Mouse (Mus musculus) limb, embryonic 10.5 days (tissue): ENCODE results near the gene Tm6sf1. TPM values are rescaled to one million over a fixed set of nuclear protein-coding genes. Genes with fewer than 3 reads are reported as not detected.

Experiments
- DNase-seq: peaks from one replicate; pipeline ENCODE4 v3.0.0-alpha.2; 2017; ENCODE audit warnings: low spot score
- H3K27ac ChIP-seq: fragments of 300-500 bp; sonication (generic); 2 replicates; pipeline ENCODE4 v1.5.1; 2016; ENCODE audit warnings: mild to moderate bottlenecking
- H3K27me3 ChIP-seq: fragments of 300-500 bp; sonication (generic); 2 replicates; pipeline ENCODE4 v1.6.1; 2016; ENCODE audit warnings: low read depth, mild to moderate bottlenecking; ENCODE audit not compliant: poor library complexity, severe bottlenecking
- H3K36me3 ChIP-seq: fragments of 300-500 bp; sonication (generic); 2 replicates; pipeline ENCODE4 v1.6.1; 2016; ENCODE audit warnings: mild to moderate bottlenecking, moderate library complexity
- H3K4me1 ChIP-seq: fragments of 300-500 bp; sonication (generic); 2 replicates; pipeline ENCODE4 v1.6.1; 2016
- H3K4me3 ChIP-seq: fragments of 300-500 bp; sonication (generic); 2 replicates; pipeline ENCODE4 v1.5.1; 2016; ENCODE audit warnings: mild to moderate bottlenecking, moderate library complexity
- H3K9me3 ChIP-seq: fragments of 300-500 bp; sonication (generic); replicated peaks from 2 replicates; pipeline ENCODE4 v1.6.1; 2016; ENCODE audit warnings: mild to moderate bottlenecking
- WGBS: fragments of 180-500 bp; shearing (Covaris S2); methylation state at CpG from one replicate; pipeline ENCODE4 v1.1.7; 2016; 5-methylcytosine and 5-hydroxymethylcytosine counted together
- polyA plus RNA-seq: library from polyadenylated mRNA; unstranded; fragments of >200 nt; fragmentation: Nextera tagmentation; extraction: Ambion mirVana; gene quantifications from 2 replicates; pipeline ENCODE4 v1.2.1, GENCODE M21; 2016

Tm6sf1 gene
- polyA plus RNA-seq, 1 experiment from 2014 or later = 9.2 TPM

DNA sequence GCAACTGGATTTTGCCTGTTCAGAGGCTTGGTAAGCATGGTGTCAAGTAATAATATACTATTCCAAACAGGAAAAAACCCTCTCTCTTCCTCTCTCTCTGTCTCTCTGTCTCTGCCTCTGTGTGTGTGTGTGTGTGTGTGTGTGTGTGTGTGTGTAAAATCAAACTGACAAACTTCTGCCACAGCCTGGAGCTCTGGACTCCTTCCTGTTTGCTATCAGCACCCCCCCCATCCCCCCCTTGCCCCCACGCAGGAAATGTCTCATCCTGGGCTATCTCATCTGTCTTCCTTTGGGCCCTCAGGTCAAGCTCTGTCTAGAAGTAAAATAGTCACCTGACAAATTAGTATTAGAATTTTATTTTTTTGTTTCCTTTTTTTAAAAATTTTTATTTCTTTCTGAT, 15.0 kb downstream of the Tm6sf1 start:
- H3K4me3 ChIP-seq = no peak overlapping the region
- peaks cover 6% of the 10 kb centered on the region; the same call in 1 of the 2 replicates for H3K4me1 ChIP-seq
- H3K27ac ChIP-seq = no peak overlapping the region
- WGBS = 38% methylated on average over 1 of the region's 1 CpGs
- H3K9me3 ChIP-seq = no peaks in the 10 kb centered on the region
- no peak for DNase-seq
- peaks cover 11% of the 10 kb centered on the region; the same call in 1 of the 2 replicates for H3K36me3 ChIP-seq
- H3K27me3 ChIP-seq = no peaks in the 10 kb centered on the region

DNA sequence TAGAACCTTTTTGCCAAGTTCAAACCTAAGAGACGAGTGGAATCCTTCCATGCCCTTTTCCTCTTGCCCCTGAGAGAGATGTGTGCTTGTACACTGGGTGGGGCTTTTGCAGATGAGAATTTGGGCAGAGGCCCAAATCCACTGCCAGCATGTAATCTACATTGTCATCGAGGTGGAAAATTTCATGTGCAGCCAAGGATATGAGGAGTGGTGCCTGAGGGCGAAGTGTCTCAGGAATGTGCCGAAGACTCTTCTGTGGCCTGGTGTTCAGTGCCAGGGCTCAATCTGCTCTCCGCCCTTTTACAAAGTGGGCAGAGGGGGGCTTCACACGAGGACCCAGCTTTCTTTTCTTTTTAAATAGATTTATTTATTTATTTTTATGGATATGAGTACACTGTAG, 15.8 kb downstream of the Tm6sf1 start:
- H3K4me1 ChIP-seq = peaks cover 3% of the 10 kb centered on the region; the same call in 1 of the 2 replicates
- no peak overlapping the region for H3K4me3 ChIP-seq
- 87% methylated on average over 6 of the region's 6 CpGs for WGBS
- H3K36me3 ChIP-seq = peaks cover 12% of the 10 kb centered on the region; the same call in 1 of the 2 replicates
- no peaks in the 10 kb centered on the region for H3K9me3 ChIP-seq
- H3K27me3 ChIP-seq = no peaks in the 10 kb centered on the region
- H3K27ac ChIP-seq = no peak overlapping the region
- no peak for DNase-seq

DNA sequence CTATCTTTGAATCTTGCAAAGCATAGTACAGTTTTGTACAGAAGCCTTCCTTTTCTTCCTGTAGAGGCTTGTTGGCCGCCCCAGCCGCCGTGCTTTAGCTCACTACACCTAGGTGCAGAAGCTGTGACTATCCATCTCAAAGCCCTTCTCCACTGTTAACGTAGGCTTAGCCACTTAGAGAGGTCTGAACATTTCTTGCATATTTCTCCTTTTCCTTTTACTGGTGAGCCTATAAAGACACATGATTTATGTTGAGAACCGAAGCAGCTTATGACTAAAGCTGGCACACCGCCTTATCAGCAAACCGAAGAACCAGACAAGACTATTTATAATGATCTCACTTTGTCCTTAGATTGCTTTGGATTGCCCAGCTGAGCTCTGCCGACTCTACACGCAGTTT, 16.6 kb downstream of the Tm6sf1 start:
- H3K4me3 ChIP-seq = no peak overlapping the region
- no peaks in the 10 kb centered on the region for H3K9me3 ChIP-seq
- H3K36me3 ChIP-seq = peaks cover 12% of the 10 kb centered on the region; the same call in 1 of the 2 replicates
- no peaks in the 10 kb centered on the region for H3K27me3 ChIP-seq
- DNase-seq = no peak
- H3K27ac ChIP-seq = no peak overlapping the region
- H3K4me1 ChIP-seq = no peaks in the 10 kb centered on the region
- 90% methylated on average over 9 of the region's 9 CpGs for WGBS

DNA sequence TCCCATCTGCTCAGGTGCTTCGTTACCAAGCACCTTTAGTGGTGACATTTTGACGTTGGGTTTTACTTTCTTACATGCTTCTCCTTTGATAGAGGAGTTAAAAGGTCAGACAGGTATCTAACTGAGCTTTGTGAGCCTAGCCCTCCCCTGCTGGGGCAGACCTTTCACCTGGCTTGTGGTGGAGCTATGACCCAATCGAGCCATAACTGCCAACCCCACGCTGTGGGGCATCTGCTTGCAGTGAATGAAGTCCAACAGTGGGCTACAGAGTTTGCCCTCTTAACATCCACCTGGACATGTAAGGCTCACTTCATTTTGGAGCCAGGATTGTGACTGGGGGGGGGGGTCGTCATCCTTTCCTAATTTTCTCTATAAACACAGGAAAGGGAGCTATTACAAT, 21.5 kb downstream of the Tm6sf1 start:
- DNase-seq = no peak
- Histone ChIP-seq H3K9me3 (no peaks in the 10 kb centered on the region), H3K27ac (no peak overlapping the region), H3K36me3 (peaks cover 25% of the 10 kb centered on the region), H3K4me1 (no peaks in the 10 kb centered on the region), H3K27me3 (no peaks in the 10 kb centered on the region), H3K4me3 (no peak overlapping the region)
- 83% methylated on average over 5 of the region's 5 CpGs for WGBS

DNA sequence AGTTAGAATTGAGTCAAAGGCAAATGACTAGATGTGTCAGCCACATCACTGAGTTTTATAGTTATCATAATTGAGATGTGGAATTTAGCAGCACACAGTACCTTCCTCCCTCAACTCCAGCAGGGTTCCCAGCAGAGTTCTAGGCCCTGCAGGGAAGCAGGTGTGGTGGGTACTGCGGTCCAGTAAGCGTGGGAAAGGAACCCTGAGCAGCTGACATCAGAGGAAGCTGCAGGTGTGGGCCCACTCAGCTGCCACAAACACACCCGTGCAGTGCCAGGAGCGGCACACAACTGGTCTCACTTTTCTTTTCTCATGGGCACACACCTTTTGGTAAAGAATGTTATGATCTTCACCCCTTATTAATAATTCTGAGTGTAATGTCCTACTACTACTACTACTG, 22.0 kb downstream of the Tm6sf1 start:
- no peak overlapping the region for H3K27ac ChIP-seq
- no peaks in the 10 kb centered on the region for H3K27me3 ChIP-seq
- 94% methylated on average over 4 of the region's 4 CpGs for whole genome bisulfite sequencing
- no peaks in the 10 kb centered on the region for H3K4me1 ChIP-seq
- H3K4me3 ChIP-seq = no peak overlapping the region
- H3K36me3 ChIP-seq = peaks cover 28% of the 10 kb centered on the region
- DNase-seq = no peak
- H3K9me3 ChIP-seq = no peaks in the 10 kb centered on the region

DNA sequence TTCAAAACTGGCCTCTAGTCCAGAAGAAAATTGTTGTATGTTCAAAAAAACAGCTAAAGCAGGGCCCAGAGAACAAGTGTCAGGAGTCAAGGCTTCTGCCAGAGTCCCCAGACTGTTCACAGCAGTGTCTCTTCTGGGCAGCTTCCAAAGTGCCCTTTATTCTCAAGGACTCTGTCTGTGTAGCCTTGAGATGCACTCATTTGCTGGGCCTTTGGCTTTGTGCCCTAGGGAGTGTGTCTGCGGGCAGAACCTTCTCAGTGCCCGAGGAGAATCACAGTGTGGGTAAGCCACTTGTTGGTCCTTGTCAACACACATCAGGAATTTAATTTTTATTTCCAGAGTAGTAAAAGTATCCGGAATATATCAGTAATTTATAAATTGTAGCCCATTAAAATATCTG, 22.8 kb downstream of the Tm6sf1 start:
- Histone ChIP-seq H3K4me1 (no peaks in the 10 kb centered on the region), H3K27me3 (no peaks in the 10 kb centered on the region), H3K9me3 (no peaks in the 10 kb centered on the region), H3K4me3 (no peak overlapping the region), H3K27ac (no peak overlapping the region), H3K36me3 (peaks cover 35% of the 10 kb centered on the region)
- DNase-seq = no peak
- WGBS = 88% methylated on average over 3 of the region's 3 CpGs

DNA sequence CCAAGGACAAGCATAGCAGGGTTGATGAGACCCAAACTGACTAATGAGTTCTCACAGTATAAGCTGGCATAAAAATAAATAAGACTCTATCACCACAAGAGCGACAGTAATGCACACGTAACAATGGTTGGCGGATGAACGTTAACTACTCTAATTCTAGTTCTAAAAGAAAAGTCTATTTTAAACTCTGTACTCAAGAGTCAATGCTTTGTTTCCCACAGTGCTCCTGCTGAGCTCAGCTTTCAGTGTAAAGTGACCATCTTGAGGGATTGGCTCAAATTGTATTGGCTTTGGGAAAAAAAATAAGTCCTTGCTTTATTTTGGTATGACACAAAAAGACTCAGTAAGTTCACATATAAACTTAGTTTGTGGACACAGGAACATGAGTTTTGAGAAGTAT, 26.3 kb downstream of the Tm6sf1 start:
- no peak overlapping the region for H3K27ac ChIP-seq
- H3K4me3 ChIP-seq = no peak overlapping the region
- no peaks in the 10 kb centered on the region for H3K4me1 ChIP-seq
- H3K9me3 ChIP-seq = no peaks in the 10 kb centered on the region
- 96% methylated on average over 4 of the region's 4 CpGs for WGBS
- H3K27me3 ChIP-seq = no peaks in the 10 kb centered on the region
- peaks cover 54% of the 10 kb centered on the region for H3K36me3 ChIP-seq
- no peak for DNase-seq

DNA sequence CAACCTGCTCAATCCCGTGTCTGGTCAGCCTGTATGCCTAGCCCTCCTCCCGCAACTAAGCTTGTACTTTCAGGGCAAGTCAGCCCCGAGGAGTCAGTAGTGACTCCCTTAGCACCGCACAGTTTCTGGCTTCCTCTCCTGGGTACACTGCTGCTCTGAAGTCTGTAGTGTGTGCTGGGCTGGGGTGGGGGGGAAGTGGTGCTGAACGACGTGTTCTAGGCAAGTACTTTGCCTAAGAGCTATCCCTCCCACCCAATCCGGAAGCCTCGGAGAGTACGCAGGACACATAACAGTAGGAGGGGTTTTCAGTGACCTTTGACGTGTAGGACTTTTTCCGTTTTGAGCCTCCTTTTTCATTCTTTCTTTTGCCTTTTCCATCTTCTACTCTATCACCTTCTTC, 40.6 kb downstream of the Tm6sf1 start:
- peaks cover 47% of the 10 kb centered on the region for H3K36me3 ChIP-seq
- no peak overlapping the region for H3K4me3 ChIP-seq
- no peaks in the 10 kb centered on the region for H3K4me1 ChIP-seq
- no peaks in the 10 kb centered on the region for H3K9me3 ChIP-seq
- DNase-seq = no peak
- 81% methylated on average over 11 of the region's 11 CpGs for whole genome bisulfite sequencing
- no peaks in the 10 kb centered on the region for H3K27me3 ChIP-seq
- H3K27ac ChIP-seq = no peak overlapping the region

DNA sequence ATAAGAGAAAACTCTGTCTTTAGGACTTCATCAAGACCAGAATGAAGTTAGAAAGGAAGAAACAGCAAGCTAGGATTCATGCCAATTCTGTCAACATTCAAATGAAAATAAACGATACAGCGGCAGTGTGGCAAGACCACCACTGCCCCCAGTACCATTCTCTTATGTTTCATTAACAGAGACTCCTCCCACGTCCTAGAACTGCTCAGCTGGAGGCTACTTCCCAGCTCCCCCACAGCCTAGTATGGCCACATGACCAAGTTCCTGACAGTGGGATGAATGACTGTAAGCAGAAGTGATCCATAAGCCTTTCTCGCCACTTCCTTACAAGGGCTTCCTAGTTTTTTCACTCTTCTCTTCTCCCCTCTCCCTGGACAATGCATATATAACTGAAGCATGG, 45.3 kb downstream of the Tm6sf1 start:
- Histone ChIP-seq H3K36me3 (peaks cover 26% of the 10 kb centered on the region), H3K9me3 (no peaks in the 10 kb centered on the region), H3K4me1 (no peaks in the 10 kb centered on the region), H3K4me3 (no peak overlapping the region), H3K27me3 (no peaks in the 10 kb centered on the region), H3K27ac (no peak overlapping the region)
- no peak for DNase-seq
- 77% methylated on average over 4 of the region's 4 CpGs for WGBS

DNA sequence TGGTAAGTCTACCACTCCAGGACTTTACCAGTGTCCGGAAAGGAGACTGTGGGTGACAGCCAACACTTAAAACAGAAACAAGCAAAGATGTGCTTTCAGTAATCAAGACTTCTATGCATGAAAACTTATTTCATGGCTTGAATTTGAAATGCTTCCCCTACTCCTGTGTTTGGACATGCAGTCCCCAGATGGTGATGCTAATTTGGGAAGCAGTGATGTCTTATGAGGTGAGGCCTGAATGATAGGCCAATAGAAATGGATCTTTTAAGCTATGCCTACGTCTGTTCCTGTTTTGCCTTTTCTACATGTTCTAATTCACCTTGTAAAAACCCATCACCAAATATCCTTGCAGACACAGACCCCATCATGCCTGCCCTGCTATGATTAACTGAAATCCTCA, 46.1 kb downstream of the Tm6sf1 start:
- no peak overlapping the region for H3K4me3 ChIP-seq
- no peak for DNase-seq
- 85% methylated on average over 2 of the region's 2 CpGs for WGBS
- H3K36me3 ChIP-seq = peaks cover 21% of the 10 kb centered on the region
- no peaks in the 10 kb centered on the region for H3K9me3 ChIP-seq
- H3K27me3 ChIP-seq = no peaks in the 10 kb centered on the region
- no peaks in the 10 kb centered on the region for H3K4me1 ChIP-seq
- H3K27ac ChIP-seq = no peak overlapping the region

DNA sequence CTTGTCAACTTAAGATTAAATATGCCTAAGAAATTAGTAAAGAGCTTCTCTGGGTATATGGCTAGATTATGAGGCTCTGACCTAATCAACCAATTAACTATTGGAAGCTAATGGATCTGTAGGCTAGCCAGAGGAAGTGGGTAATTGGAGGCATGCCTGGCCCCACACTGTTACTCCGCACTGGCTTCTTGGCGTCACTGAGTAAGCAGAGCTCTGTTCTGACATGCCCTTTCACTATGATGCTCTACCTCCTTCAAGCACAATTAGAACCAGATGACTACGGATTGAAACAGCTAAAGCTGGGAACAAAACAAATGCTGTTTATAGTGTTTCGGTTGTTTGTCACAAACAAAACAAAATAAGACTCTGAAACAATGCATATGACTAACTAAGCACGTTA, 59.5 kb downstream of the Tm6sf1 start:
- H3K9me3 ChIP-seq = no peaks in the 10 kb centered on the region
- DNase-seq = peak; percentile 43
- no peaks in the 10 kb centered on the region for H3K27me3 ChIP-seq
- peak overlapping the region; percentile 56; the same call in 1 of the 2 replicates for H3K27ac ChIP-seq
- peaks cover 7% of the 10 kb centered on the region for H3K36me3 ChIP-seq
- WGBS = 24% methylated on average over 5 of the region's 5 CpGs
- no peak overlapping the region for H3K4me3 ChIP-seq
- H3K4me1 ChIP-seq = peaks cover 8% of the 10 kb centered on the region

DNA sequence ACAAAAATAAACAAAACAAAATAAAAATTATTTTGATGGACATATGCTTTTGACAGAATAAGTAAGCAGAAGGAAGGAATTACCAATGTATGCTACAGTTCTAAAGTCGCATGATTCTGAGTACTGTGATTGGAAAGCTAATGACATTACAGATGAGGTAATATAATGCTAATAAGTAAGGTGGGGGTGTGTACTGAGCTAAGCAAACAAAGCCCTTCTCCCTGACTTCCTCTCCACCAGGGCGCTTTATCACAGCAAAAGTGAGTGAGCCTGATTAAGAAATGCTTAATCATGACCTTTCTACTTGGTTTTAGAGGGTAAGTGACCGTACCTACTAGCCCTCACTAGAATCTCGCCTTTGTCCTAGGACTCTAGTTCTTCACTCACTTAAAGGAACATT, 61.5 kb downstream of the Tm6sf1 start:
- H3K27ac ChIP-seq = no peak overlapping the region

DNA sequence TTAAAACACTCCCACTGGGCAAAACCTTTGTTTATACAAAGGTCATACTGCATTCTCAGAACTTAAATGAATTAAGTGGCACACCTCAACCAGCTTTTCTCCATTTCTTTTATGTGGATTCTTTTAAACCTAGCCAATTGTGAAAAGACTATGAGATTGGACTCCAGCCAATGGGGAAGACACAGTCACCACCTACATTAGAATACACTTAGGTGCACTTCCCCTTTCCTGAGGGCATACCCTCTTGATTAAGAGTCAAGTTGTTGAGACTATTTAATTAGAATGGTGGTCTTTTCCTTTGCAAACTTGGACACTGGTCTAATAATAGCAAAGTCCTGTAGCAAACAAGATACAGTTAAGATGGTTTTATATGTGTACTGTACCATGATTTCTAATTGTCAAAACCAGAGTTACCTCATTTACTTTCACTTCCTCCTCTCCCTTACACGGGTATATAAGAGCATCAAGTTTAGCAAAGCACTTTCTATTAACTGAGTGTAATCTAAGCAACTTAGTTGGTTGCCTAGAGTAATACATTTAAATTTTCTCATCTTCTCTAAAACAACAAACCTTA, 62.7 kb downstream of the Tm6sf1 start:
- Histone ChIP-seq H3K27ac (no peak overlapping the region), H3K4me3 (no peak overlapping the region), H3K4me1 (peaks cover 16% of the 10 kb centered on the region), H3K27me3 (no peaks in the 10 kb centered on the region), H3K9me3 (no peaks in the 10 kb centered on the region), H3K36me3 (peaks cover 7% of the 10 kb centered on the region)
- DNase-seq = no peak
- 76% methylated on average over 1 of the region's 1 CpGs for WGBS

More for the DNA sequence above, 61.5 kb downstream of the Tm6sf1 start:
- no peak overlapping the region for H3K4me3 ChIP-seq
- no peaks in the 10 kb centered on the region for H3K27me3 ChIP-seq
- H3K4me1 ChIP-seq = peaks cover 16% of the 10 kb centered on the region
- H3K36me3 ChIP-seq = peaks cover 7% of the 10 kb centered on the region
- DNase-seq = no peak
- H3K9me3 ChIP-seq = no peaks in the 10 kb centered on the region
- 85% methylated on average over 4 of the region's 4 CpGs for WGBS

DNA sequence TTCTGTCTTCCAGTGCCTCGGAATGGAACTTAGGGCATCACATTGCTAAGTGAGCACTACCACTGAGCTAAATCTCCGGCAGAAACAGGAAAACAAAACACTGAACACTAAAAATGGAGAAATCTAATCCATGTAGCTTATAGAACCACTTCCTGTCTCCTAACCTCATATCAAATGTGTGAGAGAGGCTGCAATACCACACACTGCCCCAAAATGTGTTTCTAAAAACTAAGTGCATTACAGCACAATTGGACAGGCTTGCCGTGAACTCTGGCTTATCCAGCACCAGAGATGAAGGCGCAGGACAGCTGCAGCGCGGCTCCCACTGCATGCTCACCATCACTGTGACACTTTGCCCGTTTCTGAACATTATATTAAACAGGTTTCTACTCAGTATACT, 70.2 kb downstream of the Tm6sf1 start:
- H3K27me3 ChIP-seq = no peaks in the 10 kb centered on the region
- DNase-seq = no peak
- H3K9me3 ChIP-seq = no peaks in the 10 kb centered on the region
- H3K36me3 ChIP-seq = no peaks in the 10 kb centered on the region
- H3K4me3 ChIP-seq = no peak overlapping the region
- H3K4me1 ChIP-seq = peaks cover 26% of the 10 kb centered on the region
- no peak overlapping the region for H3K27ac ChIP-seq
- 80% methylated on average over 7 of the region's 7 CpGs for WGBS
